Mouse (Mus musculus): ENCODE data around the gene Vopp1.

- TF ChIP-seq UBTF (IDR thresholded peaks at IDR 0.05; ENCODE audit: low read depth, low read length) (no peak), EP300 (IDR thresholded peaks at IDR 0.05; ENCODE audit: low read length) (no peak), E2F4 (IDR thresholded peaks at IDR 0.05; ENCODE audit: insufficient replicate concordance, low read depth, low read length) (no peak), POLR2A (IDR thresholded peaks at IDR 0.05; ENCODE audit: low read depth, low read length) (no peak), CHD1 (IDR thresholded peaks at IDR 0.05; ENCODE audit: low read depth, low read length) (no peak), ZMIZ1 (IDR thresholded peaks at IDR 0.05; ENCODE audit: low read depth, low read length) (no peak), TCF12 (IDR thresholded peaks at IDR 0.05; ENCODE audit: low read depth, low read length) (no peak)
Observed at GRCm38 (mm10) chr6:57803130-57803529, 21.8 kb downstream of the Vopp1 start.

Data from CH12.LX (cell line).